Mouse (Mus musculus): ENCODE results near the gene E130114P18Rik.

E130114P18Rik gene

DNA sequence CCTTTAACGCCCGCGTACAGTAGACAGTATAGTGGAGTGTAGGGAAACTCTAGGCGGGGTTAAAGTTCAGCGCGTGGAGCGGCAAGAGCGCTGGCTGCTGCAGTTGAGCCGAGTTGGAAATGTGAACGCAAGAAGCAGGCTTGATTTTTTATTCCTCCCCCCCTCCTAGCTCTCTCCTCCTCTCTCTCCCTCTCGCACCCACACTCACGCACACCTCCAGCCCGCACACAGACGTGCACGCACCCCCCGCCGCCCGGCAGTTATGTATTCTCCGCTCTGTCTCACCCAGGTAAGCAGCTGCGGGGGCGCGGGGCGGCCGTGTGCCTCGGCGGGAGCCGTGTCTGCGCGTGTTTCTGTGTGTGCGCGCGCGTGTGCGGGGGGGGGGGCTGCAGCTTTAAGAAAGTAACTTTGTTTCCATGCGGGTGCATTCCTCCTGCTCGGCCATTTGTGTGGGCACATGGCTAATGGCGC is at the start of gene E130114P18Rik:
Gene E130114P18Rik, minus strand, starts transcription at position 373 of the 471 bp plus-strand sequence.
- DNase-seq (ENCODE audit: low spot score), result peak; percentile 52

DNA sequence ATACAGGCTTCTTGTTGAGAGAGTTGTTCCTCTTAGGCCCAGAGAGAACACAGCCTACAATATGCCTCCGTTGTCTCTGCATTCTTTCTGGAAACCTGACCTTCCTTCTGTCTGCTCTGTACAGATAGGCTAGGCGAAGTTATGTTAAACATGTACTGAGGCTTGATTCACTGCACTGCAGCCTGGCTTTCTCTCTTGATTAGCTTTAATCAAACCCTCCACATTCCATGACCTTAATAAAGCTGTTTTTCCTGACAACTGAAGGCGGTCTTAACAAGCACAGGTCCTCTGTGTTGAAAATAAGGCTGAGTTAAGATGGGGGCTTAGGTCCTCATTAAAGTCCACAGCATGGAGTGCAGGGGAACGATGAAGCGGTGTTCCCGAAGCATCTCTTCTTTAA is 49.2 kb upstream of the E130114P18Rik start:
- DNase-seq (ENCODE audit: low spot score), result no peak

DNA sequence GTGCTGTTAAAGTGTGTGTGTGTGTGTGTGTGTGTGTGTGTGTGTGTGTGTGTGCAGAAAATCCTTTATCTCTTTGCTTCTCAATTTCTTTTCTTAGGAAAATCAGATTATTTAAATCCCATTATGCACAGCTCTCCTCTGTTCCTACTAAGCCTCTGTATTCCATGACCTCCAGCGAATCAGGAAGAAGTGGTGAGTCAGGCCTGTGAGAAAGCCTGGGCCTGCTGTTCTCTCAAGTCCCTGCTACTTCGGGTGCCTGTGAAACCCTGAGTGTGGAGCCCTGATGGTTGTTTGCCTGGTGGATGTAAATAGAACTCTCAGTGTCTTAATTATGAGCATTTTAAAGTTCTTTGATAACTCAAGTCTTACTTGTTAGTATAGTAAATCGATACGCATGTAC is 48.0 kb upstream of the E130114P18Rik start:
- no peak for DNase-seq (ENCODE audit: low spot score)

DNA sequence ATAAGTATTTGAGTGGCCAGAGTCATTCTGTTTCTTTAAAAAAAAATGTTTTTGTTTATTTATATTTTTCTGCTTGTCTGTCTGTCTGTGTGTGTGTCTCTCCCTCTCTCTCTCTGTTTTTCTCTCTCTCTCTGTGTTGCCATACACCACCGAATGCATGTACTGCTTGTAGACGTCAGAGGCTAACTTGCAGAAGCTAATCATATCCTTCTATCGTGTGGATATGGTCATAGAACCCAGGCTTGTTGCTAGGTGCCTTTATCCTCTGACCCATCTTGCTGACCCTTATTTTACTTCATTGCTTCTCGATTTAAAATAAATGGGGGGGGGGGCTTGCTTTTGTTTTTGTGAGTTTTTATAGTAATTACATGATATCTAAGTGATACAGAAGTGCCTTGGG is 47.6 kb upstream of the E130114P18Rik start:
- no peak for DNase-seq (ENCODE audit: low spot score)

DNA sequence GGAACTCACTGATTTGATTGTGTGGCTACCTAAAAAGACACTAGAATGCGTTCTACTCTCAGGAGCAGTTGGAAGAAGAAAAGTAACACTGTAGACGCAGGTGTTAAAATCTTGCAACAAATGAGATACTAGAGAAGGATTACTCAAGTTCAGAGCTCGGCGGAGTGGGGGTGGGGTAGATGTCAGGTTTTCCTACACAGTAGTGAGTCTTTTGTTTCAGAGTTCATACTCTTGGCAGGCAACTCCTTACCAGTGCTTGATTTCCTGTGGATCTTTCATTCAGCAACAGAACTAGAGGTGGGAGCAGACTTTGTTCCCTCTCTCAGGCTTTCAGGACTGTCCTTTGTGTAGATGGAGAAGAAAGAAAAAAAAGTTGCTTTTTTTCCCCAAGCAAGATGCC is 46.6 kb upstream of the E130114P18Rik start:
- DNase-seq (ENCODE audit: low spot score), result no peak

GRCm38 (mm10) chr4:97823512-97823911 is 45.6 kb upstream of the E130114P18Rik start:
- no peak for DNase-seq (ENCODE audit: low spot score)

DNA sequence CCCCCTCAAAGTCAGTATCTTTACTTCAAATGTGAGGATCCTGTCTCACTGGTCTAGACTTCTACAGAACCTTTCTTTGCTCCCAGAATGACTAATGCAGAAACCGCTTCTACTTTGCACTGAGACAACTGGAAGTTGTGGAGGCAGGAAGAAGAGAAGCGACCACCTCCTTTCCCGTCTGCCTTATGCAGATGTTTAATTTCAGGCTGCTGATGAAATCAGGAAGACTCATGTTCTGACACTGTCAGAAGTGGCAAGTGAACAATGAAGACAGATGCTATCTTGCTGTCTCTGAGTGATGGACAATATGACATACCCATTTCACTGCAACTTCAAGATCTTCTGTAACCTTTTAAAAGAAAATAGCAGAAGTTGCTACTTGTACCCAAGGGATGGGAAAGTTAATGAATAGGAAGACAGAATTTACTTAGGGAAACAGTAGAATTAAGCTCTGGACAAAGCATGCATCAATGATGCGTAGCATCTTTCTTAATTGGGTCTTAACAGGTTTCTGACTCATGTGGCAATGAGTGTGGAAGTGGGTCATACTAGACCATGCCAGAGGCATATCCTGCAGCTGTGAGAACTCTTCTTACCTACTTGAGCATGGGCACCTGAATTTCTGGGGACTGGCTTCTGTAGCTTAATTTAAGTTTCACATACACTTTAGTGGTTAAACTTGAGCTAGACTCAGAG is 43.8 kb upstream of the E130114P18Rik start:
- DNase-seq (ENCODE audit: low spot score), result no peak

- no peak for DNase-seq (ENCODE audit: low spot score)
Measured at GRCm38 (mm10) chr4:97820474-97821259, 42.8 kb upstream of the E130114P18Rik start.

- DNase-seq (ENCODE audit: low spot score), result no peak
Measured at GRCm38 (mm10) chr4:97819101-97819500, 41.2 kb upstream of the E130114P18Rik start.

GRCm38 (mm10) chr4:97818498-97818897 is 40.6 kb upstream of the E130114P18Rik start:
- DNase-seq (ENCODE audit: low spot score), result no peak

DNA sequence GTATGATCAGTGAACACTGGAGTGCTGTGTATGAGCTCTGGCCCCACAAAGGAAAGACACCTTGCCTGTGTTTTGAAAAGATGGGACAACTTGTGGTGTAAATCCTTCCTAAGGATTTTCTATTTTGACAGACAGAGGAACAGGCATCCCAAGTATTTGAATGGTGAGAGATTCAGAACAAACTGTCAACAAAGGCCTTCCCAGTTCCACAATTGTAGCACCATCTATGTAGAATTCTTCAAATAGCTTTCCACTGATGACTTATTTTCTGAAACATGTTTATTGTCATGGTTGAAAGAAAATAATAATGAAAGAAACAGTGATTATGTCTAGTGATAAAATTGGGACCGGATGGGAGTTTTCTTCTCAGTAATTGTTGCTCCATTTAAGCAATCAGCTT is 39.9 kb upstream of the E130114P18Rik start:
- DNase-seq (ENCODE audit: low spot score), result no peak

GRCm38 (mm10) chr4:97816753-97817152 is 38.9 kb upstream of the E130114P18Rik start:
- DNase-seq (ENCODE audit: low spot score), result no peak

DNA sequence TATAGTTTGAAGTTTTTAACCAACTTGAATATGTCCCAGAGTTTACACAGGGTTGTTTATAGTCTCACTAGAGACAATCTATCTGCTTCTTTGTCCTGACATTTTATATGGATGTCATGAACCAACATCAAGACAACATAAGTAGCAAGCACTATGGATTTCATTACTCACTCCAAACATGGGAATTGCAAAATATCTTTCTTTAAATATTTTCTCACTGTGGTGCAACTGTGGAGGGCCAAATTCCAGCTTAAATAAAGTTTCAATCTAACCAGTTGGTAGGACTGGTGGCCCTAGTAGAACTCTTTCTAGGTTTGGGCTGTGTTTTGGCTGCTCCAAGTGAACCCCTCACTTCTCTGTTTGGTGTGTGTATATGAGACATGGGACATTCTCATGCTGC is 38.1 kb upstream of the E130114P18Rik start:
- no peak for DNase-seq (ENCODE audit: low spot score)

DNA sequence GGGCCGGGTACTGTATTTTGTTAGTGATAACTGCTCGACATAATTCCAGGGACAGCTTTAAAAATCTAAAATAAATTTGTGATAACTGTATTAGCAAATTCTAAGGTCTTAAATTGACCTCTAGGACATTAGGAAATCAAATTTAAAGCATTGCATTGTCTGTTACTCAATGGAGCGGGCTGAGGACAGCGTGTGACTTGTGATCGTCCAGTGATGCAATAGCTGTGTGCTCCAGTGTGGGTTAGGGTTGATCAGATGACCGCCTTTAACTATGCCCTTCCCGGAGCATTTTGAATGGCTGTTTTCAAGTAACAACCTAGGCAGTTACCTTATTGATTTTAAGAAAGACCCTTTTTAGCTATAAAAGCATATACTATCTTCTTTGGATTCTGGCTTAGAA is 36.6 kb upstream of the E130114P18Rik start:
- DNase-seq (ENCODE audit: low spot score), result no peak

DNA sequence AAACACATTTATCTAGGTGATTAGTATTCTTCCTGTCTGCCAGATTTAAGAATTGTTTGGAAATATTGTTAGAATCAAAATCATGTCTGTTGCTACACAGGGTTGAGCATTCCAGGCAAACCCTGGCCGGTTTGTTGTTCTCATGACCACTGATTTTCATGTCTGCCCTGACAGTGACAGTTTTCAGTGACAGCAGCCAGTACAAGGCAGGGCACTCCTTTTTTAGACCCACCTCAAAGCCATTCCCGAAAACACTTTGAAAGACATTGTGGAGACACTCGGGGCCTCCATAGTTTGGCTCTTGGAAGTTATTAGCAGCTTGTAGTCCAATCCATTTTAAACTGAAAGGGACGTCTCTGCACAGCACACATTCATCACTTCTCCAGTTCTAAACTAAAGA is 36.1 kb upstream of the E130114P18Rik start:
- DNase-seq (ENCODE audit: low spot score), result no peak

- DNase-seq (ENCODE audit: low spot score), result no peak
Measured at GRCm38 (mm10) chr4:97813035-97813434, 35.2 kb upstream of the E130114P18Rik start.

DNA sequence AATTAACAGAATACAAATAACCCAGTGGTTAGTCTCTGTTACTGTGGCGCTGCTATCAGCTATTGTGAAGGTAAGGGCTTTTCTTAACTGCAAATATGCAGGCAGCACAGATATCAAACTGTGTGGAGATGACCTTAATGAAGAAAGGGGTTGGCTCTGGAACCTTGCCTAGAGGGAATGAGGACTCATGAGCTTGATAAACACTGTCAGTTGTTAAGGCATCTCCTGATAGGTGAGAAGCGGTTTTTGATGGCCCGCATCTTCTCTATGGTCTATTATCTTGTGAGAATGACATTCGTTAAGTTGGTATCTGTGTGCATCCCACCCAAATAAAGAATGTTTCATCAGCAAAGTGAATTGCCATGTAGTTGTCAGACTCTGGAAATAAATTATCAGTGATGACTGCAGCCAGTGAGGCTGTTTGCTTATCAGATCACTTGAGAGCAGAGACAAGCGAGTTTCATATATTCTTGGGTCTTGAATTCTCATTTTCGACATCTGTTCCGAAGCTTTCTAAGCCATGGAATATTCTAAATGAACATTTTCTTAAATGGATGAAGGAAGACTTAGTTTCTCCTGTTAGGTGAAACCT is 32.6 kb upstream of the E130114P18Rik start:
- DNase-seq (ENCODE audit: low spot score), result no peak

DNA sequence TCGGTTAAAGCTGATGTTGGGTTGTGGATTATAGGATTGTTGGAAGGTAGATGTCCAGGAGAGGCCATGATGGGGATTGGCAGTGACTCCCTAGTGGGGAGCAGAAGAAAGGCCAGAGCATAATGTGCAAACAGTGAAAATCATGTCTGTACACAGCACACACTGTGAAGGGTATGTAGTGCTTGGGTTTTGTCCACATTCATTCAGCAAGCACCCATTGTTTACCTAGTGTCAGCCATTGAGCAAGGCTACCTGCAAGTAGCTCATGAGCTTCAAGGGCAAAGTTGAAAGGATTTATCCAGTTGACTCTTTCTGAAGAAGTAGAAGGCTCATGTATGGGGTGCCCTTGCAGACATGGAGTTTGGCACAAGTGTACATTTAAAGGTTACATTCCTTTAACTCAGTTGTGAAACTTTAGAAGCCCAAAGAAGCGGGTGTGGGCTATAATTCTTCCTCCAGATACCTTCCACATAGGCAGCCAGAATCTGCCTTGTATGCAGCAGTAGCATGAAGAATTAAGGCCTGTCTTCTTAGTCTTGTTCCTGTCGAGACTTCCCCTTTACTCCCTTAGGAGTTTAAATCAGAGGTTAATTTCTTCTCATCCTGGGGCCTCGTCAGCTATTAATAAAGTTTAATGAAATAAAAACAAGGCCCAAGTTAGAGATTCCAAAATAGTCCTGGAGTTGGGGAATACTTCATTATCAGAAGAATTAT is 31.9 kb upstream of the E130114P18Rik start:
- DNase-seq (ENCODE audit: low spot score), result no peak

GRCm38 (mm10) chr4:97808885-97809284 is 31.0 kb upstream of the E130114P18Rik start:
- no peak for DNase-seq (ENCODE audit: low spot score)

GRCm38 (mm10) chr4:97806924-97807323 is 29.0 kb upstream of the E130114P18Rik start:
- DNase-seq (ENCODE audit: low spot score), result no peak

DNA sequence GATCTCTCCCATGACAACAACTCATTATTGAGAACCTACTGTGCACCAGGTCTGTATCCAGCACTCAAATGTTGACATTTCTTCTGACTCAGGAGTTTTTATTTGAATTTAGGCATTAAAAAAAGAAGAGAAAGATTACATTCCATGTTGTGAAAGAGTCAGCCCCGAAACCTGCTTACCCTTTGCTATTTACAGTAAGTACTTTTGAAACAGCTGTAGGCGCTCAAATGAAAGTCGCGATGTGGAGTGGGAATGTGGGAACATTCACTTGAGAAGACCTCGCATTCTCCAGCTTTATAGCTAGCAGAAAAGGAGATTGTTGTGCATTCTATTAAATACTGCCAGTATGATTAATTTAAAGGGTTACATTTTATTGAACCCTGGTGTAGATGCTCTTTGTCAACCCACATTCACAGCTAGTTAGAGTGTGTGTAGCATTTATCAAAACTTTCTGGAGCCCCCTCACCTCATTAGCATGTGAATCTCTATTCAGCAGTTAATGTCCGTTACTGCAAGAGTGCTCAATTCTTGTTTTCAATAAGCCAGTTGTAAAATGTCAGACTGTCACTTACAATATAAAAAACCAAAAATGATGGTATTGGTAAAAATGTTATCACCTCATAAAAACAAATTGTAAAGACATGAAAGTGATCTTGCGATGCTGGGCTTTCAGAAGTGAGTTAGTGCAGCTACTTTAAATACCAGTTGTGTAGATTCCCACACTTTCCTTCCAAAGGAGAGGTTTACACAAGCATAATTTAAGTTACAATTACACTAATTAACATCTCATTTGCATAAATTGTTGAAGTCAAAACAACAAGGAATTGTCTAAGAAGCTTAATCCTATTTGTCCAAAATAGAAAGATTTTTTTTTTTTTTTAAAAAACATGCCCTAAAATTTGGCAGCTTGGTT is 28.3 kb upstream of the E130114P18Rik start:
- no peak for DNase-seq (ENCODE audit: low spot score)
